Mouse (Mus musculus): Measurements from ENCODE around the gene Gm28048.

- TF ChIP-seq CTCF (IDR thresholded peaks at IDR 0.05; ENCODE audit: borderline replicate concordance, extremely low read depth, insufficient read depth, insufficient read length) (no peak), POLR2A (IDR thresholded peaks at IDR 0.05; ENCODE audit: borderline replicate concordance, extremely low read depth, insufficient read depth, insufficient read length, poor library complexity, severe bottlenecking) (no peak)
These were observed 124.0 kb downstream of the Gm28048 start for GRCm38 (mm10) chr11:22857705-22858440.
